Mouse (Mus musculus) MEL (cell line): ENCODE measurements around the gene Gm28434. TPM values are rescaled to one million over a fixed set of nuclear protein-coding genes. Genes with fewer than 3 reads are reported as not detected.

ENCODE experiments used
- DNase-seq: peaks from one replicate; pipeline ENCODE4 v3.0.0; 2011; ENCODE audit warnings: low read depth, low spot score
- H3K27ac ChIP-seq: 2 replicates; pipeline ENCODE4 v1.5.1; 2012; ENCODE audit warnings: low read depth, mild to moderate bottlenecking, control low read depth, low read length, moderate library complexity; ENCODE audit not compliant: control insufficient read depth
- H3K27me3 ChIP-seq, 2 experiments: fragments of 150-350 bp in 1 of 2; sonication (generic) in 1 of 2; 2 replicates each; pipeline ENCODE4 v1.6.1; 2012; ENCODE audit warnings: low read length in 2 of 2, mild to moderate bottlenecking in 2 of 2, improper control_type of control experiment in 1 of 2, moderate library complexity in 1 of 2; ENCODE audit not compliant: insufficient read depth in 2 of 2, control insufficient read depth in 1 of 2
- H3K36me3 ChIP-seq, 2 experiments: 2 replicates each; pipeline ENCODE4 v1.6.1; 2012 to 2014; ENCODE audit warnings: low read length in 2 of 2, improper control_type of control experiment in 1 of 2, inconsistent platforms in 1 of 2, mild to moderate bottlenecking in 1 of 2; ENCODE audit not compliant: insufficient read depth in 2 of 2, control insufficient read depth in 1 of 2
- H3K4me1 ChIP-seq, 2 experiments: fragments of 150-350 bp in 1 of 2; sonication (generic) in 1 of 2; 2 replicates each; pipeline ENCODE4 v1.6.1; 2012; ENCODE audit warnings: low read length in 2 of 2, improper control_type of control experiment in 1 of 2, mild to moderate bottlenecking in 1 of 2; ENCODE audit not compliant: insufficient read depth in 2 of 2, control insufficient read depth in 1 of 2
- H3K4me3 ChIP-seq, 2 experiments: fragments of 150-350 bp in 1 of 2; sonication (generic) in 1 of 2; 2 replicates each; pipeline ENCODE4 v1.5.1; 2012; ENCODE audit warnings: low read depth in 2 of 2, low read length in 2 of 2, mild to moderate bottlenecking in 2 of 2, moderate library complexity in 2 of 2, control low read depth in 1 of 2, improper control_type of control experiment in 1 of 2; ENCODE audit not compliant: control insufficient read depth in 1 of 2, insufficient read depth in 1 of 2
- H3K79me2 ChIP-seq: 2 replicates; pipeline ENCODE4 v1.6.1; 2012; ENCODE audit warnings: mild to moderate bottlenecking, low read length, moderate library complexity; ENCODE audit not compliant: control insufficient read depth, poor library complexity, insufficient read depth
- H3K9ac ChIP-seq: 2 replicates; pipeline ENCODE4 v1.6.1; 2012; ENCODE audit warnings: low read depth, mild to moderate bottlenecking, control low read depth, low read length, moderate library complexity; ENCODE audit not compliant: control insufficient read depth, poor library complexity, severe bottlenecking
- H3K9me3 ChIP-seq: fragments of 150-350 bp; sonication (generic); replicated peaks from 2 replicates; pipeline ENCODE4 v1.6.1; 2012; ENCODE audit warnings: mild to moderate bottlenecking, low read length, improper control_type of control experiment, moderate library complexity; ENCODE audit not compliant: insufficient read depth
- CHD2 ChIP-seq: IDR thresholded peaks from 2 replicates; pipeline ENCODE4 v1.6.1; 2011; ENCODE audit warnings: low read length, improper control_type of control experiment
- CTCF ChIP-seq, 3 experiments: IDR thresholded peaks in 2 of 3; conservative IDR thresholded peaks in 1 of 3; 2 replicates each; pipeline ENCODE4 v1.5.1; 2011 to 2012; ENCODE audit warnings: low read length in 3 of 3, low read depth in 2 of 3, mild to moderate bottlenecking in 2 of 3, improper control_type of control experiment in 1 of 3, inconsistent platforms in 1 of 3, mixed read lengths in 1 of 3, moderate library complexity in 1 of 3; ENCODE audit not compliant: control insufficient read depth in 1 of 3, insufficient read depth in 1 of 3, poor library complexity in 1 of 3, severe bottlenecking in 1 of 3
- E2F4 ChIP-seq: IDR thresholded peaks from 2 replicates; pipeline ENCODE4 v1.6.1; 2011; ENCODE audit warnings: low read depth, low read length, improper control_type of control experiment, borderline replicate concordance
- ELF1 ChIP-seq: IDR thresholded peaks from 2 replicates; pipeline ENCODE4 v1.6.1; 2014; ENCODE audit warnings: low read depth, mild to moderate bottlenecking, inconsistent platforms, low read length, improper control_type of control experiment, moderate library complexity
- GABPA ChIP-seq: IDR thresholded peaks from 2 replicates; pipeline ENCODE4 v1.6.1; 2012; ENCODE audit warnings: low read depth, mild to moderate bottlenecking, inconsistent platforms, low read length, improper control_type of control experiment, moderate library complexity
- JUND ChIP-seq: IDR thresholded peaks from 2 replicates; pipeline ENCODE4 v1.6.1; 2011; ENCODE audit warnings: low read depth, mild to moderate bottlenecking, improper control_type of control experiment, low read length
- KAT2A ChIP-seq: conservative IDR thresholded peaks from 2 replicates; pipeline ENCODE4 v1.6.1; 2012; ENCODE audit warnings: low read depth, low read length, improper control_type of control experiment, inconsistent platforms
- MYB ChIP-seq: IDR thresholded peaks from 2 replicates; pipeline ENCODE4 v1.6.1; 2011; ENCODE audit warnings: mild to moderate bottlenecking, low read depth, low read length, improper control_type of control experiment
- NRF1 ChIP-seq: IDR thresholded peaks from 2 replicates; pipeline ENCODE4 v1.6.1; 2014; ENCODE audit warnings: low read depth, mild to moderate bottlenecking, inconsistent platforms, low read length, improper control_type of control experiment, moderate library complexity; ENCODE audit not compliant: poor library complexity, insufficient read depth, severe bottlenecking
- POLR2A ChIP-seq, 2 experiments: IDR thresholded peaks; 2 replicates each; pipeline ENCODE4 v1.6.1; 2011 to 2012; ENCODE audit warnings: low read length in 2 of 2, mild to moderate bottlenecking in 2 of 2, control low read depth in 1 of 2, improper control_type of control experiment in 1 of 2, low read depth in 1 of 2, moderate library complexity in 1 of 2; ENCODE audit not compliant: control insufficient read depth in 1 of 2, insufficient read depth in 1 of 2, poor library complexity in 1 of 2
- RCOR1 ChIP-seq: IDR thresholded peaks from 2 replicates; pipeline ENCODE4 v1.6.1; 2012; ENCODE audit warnings: low read depth, mild to moderate bottlenecking, inconsistent platforms, low read length, improper control_type of control experiment
- SIN3A ChIP-seq: IDR thresholded peaks from 2 replicates; pipeline ENCODE4 v1.6.1; 2012; ENCODE audit warnings: low read length, improper control_type of control experiment, inconsistent platforms
- SMC3 ChIP-seq: IDR thresholded peaks from 2 replicates; pipeline ENCODE4 v1.6.1; 2011; ENCODE audit warnings: low read depth, low read length, improper control_type of control experiment
- TCF12 ChIP-seq: IDR thresholded peaks from 2 replicates; pipeline ENCODE4 v1.6.1; 2014; ENCODE audit warnings: low read depth, mild to moderate bottlenecking, inconsistent platforms, low read length, improper control_type of control experiment, moderate library complexity
- USF1 ChIP-seq: IDR thresholded peaks from 2 replicates; pipeline ENCODE4 v1.6.1; 2014; ENCODE audit warnings: low read depth, mild to moderate bottlenecking, inconsistent platforms, low read length, improper control_type of control experiment, moderate library complexity
- ZMIZ1 ChIP-seq: IDR thresholded peaks from 2 replicates; pipeline ENCODE4 v1.6.1; 2012; ENCODE audit warnings: low read depth, mild to moderate bottlenecking, inconsistent platforms, low read length, improper control_type of control experiment, moderate library complexity
- polyA plus RNA-seq, 2 experiments: library from polyadenylated mRNA; stranded (reverse) in 1 of 2; unstranded in 1 of 2; fragments of >175 nt in 1 of 2; fragments of >200 nt in 1 of 2; gene quantifications; 2 replicates each; pipeline versions ENCODE4 v1.2.1 to v1.2.4; 2012; ENCODE audit warnings: low replicate concordance in 2 of 2, low read depth in 1 of 2; ENCODE audit not compliant: insufficient read length in 2 of 2, insufficient read depth in 1 of 2, missing spikeins in 1 of 2
- total RNA-seq: library from RNA; depleted of rRNA; stranded (reverse); fragments of 300-350 nt; gene quantifications from 2 replicates; pipeline ENCODE4 v1.2.3, GENCODE M21; 2012; rRNA removed

Gm28434 gene
- total RNA-seq (not detected in 2 replicates), polyA plus RNA-seq (not detected)

GRCm38 (mm10) chr5:87969201-87969600 lies at the start of gene Gm28434, which contains the start of gene 2310003L06Rik:
Gene Gm28434 (plus strand): TSS chr5:87969517.
Gene 2310003L06Rik (plus strand): TSS chr5:87969459.
- Histone ChIP-seq H3K4me1 (no peaks in the 10 kb centered on the region), H3K9ac (no peak within 1 kb of the TSS), H3K4me3 (no peak within 1 kb of the TSS), H3K36me3 (no peaks in the 10 kb centered on the region), H3K27ac (no peak within 1 kb of the TSS), H3K27me3 (no peaks in the 10 kb centered on the region), H3K9me3 (no peaks in the 10 kb centered on the region), H3K79me2 (no peaks in the 10 kb centered on the region)
- TF ChIP-seq JUND (no peak), POLR2A (IDR thresholded peaks at IDR 0.05; ENCODE audit: control insufficient read depth in 1 of 2, insufficient read depth in 1 of 2, low read depth in 1 of 2, low read length in 2 of 2, poor library complexity in 1 of 2) (no peak), E2F4 (no peak), GABPA (no peak)
- no peak for DNase-seq

- Histone ChIP-seq H3K27me3 (no peaks in the 10 kb centered on the region), H3K9me3 (no peaks in the 10 kb centered on the region), H3K79me2 (no peaks in the 10 kb centered on the region), H3K4me3 (no peak within 1 kb of the TSS)
- no peak for TF ChIP-seq SIN3A
- no peak for TF ChIP-seq USF1
- TF ChIP-seq SMC3 = no peak
- TF ChIP-seq ELF1 = no peak
- no peak for TF ChIP-seq RCOR1
- TF ChIP-seq TCF12 = no peak
- TF ChIP-seq GABPA = no peak
- TF ChIP-seq CTCF (IDR thresholded peaks at IDR 0.05 in 2 of 3, conservative IDR thresholded peaks at IDR 0.05 in 1 of 3; ENCODE audit: control insufficient read depth in 1 of 3, insufficient read depth in 1 of 3, low read depth in 2 of 3, low read length in 3 of 3, poor library complexity in 1 of 3, severe bottlenecking in 1 of 3) = no peak
- no peak for TF ChIP-seq KAT2A
- TF ChIP-seq, all 39 proteins: peak for 0
- Histone ChIP-seq H3K4me1 (no peaks in the 10 kb centered on the region), H3K27ac (no peak within 1 kb of the TSS), H3K36me3 (no peaks in the 10 kb centered on the region), H3K9ac (no peak within 1 kb of the TSS)
- DNase-seq = no peak
Measured at GRCm38 (mm10) chr5:87925372-87925771, 43.9 kb upstream of the Gm28434 start, which contains the start of gene Csn3. Gene Csn3 (plus strand): TSS chr5:87925579.

GRCm38 (mm10) chr5:87931603-87932002 lies 37.7 kb upstream of the Gm28434 start:
- Histone ChIP-seq H3K27ac (no peak overlapping the region), H3K36me3 (no peaks in the 10 kb centered on the region), H3K4me3 (no peak overlapping the region), H3K9me3 (no peaks in the 10 kb centered on the region), H3K4me1 (no peaks in the 10 kb centered on the region), H3K79me2 (no peaks in the 10 kb centered on the region), H3K27me3 (no peaks in the 10 kb centered on the region), H3K9ac (no peak overlapping the region)
- TF ChIP-seq POLR2A (IDR thresholded peaks at IDR 0.05; ENCODE audit: control insufficient read depth in 1 of 2, insufficient read depth in 1 of 2, low read depth in 1 of 2, low read length in 2 of 2, poor library complexity in 1 of 2) = no peak
- TF ChIP-seq MYB = no peak
- TF ChIP-seq USF1 = no peak
- no peak for TF ChIP-seq CHD2
- TF ChIP-seq NRF1 = no peak
- no peak for TF ChIP-seq ELF1
- TF ChIP-seq ZMIZ1 = no peak
- no peak for DNase-seq
